Mouse (Mus musculus) heart, postnatal 0 days (tissue): ENCODE measurements around the gene Commd1. TPM values are rescaled to one million over a fixed set of nuclear protein-coding genes. Genes with fewer than 3 reads are reported as not detected.

ENCODE experiments used
- ATAC-seq: fragments of 200-750 bp; cut with Nextera tagmentation; 2 replicates; pipeline ENCODE4 v1.8.0; 2017; ENCODE audit warnings: low read depth, moderate number of reproducible peaks, moderate library complexity; ENCODE audit not compliant: insufficient read depth
- DNase-seq: peaks from one replicate; pipeline ENCODE4 v3.0.0-alpha.2; 2016; ENCODE audit warnings: low spot score
- H3K27ac ChIP-seq: fragments of 300-500 bp; sonication (generic); 2 replicates; pipeline ENCODE4 v1.5.1; 2014; ENCODE audit warnings: low read depth, mild to moderate bottlenecking
- H3K27me3 ChIP-seq: fragments of 300-500 bp; sonication (generic); 2 replicates; pipeline ENCODE4 v1.6.1; 2014; ENCODE audit warnings: low read length, mixed read lengths; ENCODE audit not compliant: control insufficient read depth, insufficient read depth
- H3K36me3 ChIP-seq: fragments of 300-500 bp; sonication (generic); replicated peaks from 2 replicates; pipeline ENCODE4 v1.6.1; 2014; ENCODE audit warnings: low read length, mixed read lengths; ENCODE audit not compliant: control insufficient read depth, insufficient read depth
- H3K4me1 ChIP-seq: fragments of 300-500 bp; sonication (generic); 2 replicates; pipeline ENCODE4 v1.6.1; 2014; ENCODE audit warnings: antibody characterized with exemption; ENCODE audit not compliant: control insufficient read depth, insufficient read depth
- H3K4me2 ChIP-seq: fragments of 300-500 bp; sonication (generic); 2 replicates; pipeline ENCODE4 v1.6.1; 2014; ENCODE audit warnings: low read depth, mild to moderate bottlenecking, low read length, moderate library complexity
- H3K4me3 ChIP-seq: fragments of 300-500 bp; sonication (generic); 2 replicates; pipeline ENCODE4 v1.5.1; 2014; ENCODE audit warnings: low read depth, low read length
- H3K9ac ChIP-seq: fragments of 300-500 bp; sonication (generic); replicated peaks from 2 replicates; pipeline ENCODE4 v1.6.1; 2014; ENCODE audit warnings: low read depth, low read length, mixed read lengths
- H3K9me3 ChIP-seq: fragments of 300-500 bp; sonication (generic); replicated peaks from 2 replicates; pipeline ENCODE4 v1.6.1; 2016; ENCODE audit warnings: low read length; ENCODE audit not compliant: control insufficient read depth
- CTCF ChIP-seq: IDR thresholded peaks from 2 replicates; pipeline ENCODE4 v1.5.1; 2016; ENCODE audit warnings: antibody characterized with exemption, control low read depth, low read depth
- EP300 ChIP-seq: IDR thresholded peaks from 2 replicates; pipeline ENCODE4 v1.6.1; 2016; ENCODE audit warnings: antibody characterized with exemption, low read depth
- WGBS: fragments of 180-500 bp; shearing (Covaris S2); extraction: QIAGEN DNeasy Blood & Tissue Kit; methylation state at CpG from one replicate; pipeline ENCODE4 v1.1.7; 2014; 5-methylcytosine and 5-hydroxymethylcytosine counted together
- polyA plus RNA-seq: library from polyadenylated mRNA; unstranded; fragments of >200 nt; fragmentation: Nextera tagmentation; extraction: Ambion mirVana; gene quantifications from 2 replicates; pipeline ENCODE4 v1.2.1, GENCODE M21; 2015
- total RNA-seq: library from RNA; depleted of rRNA; stranded (reverse); fragments of >200 nt; gene quantifications from 2 replicates; pipeline ENCODE4 v1.2.3, GENCODE M21; 2014; ENCODE audit warnings: low replicate concordance

Commd1 gene
- total and polyA plus RNA-seq, 2 experiments from 2014 or later: 43.5 to 376 TPM

DNA sequence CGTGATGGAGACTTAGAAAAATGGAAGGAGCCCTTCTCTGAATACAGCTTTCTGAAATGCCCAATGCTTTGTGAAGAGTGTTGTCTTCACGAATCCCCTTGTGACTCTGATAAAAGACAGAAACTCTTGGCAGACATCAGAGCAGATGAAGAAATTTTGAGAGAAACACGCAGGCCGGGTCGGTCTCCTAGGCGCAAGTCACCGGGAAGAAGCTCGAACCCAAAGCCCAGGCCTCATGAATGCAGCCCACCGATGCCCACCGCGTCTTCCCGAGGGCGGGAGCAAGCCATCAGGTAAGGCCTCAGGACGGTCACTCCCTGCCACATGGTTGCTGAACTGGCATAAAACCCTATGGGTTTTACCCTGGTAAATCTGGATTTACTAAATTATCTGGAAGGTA, 38.7 kb upstream of the Commd1 start:
- Histone ChIP-seq H3K9ac (no peak overlapping the region), H3K4me3 (no peak overlapping the region), H3K27me3 (no peaks in the 10 kb centered on the region), H3K4me2 (no peak overlapping the region), H3K36me3 (no peaks in the 10 kb centered on the region), H3K9me3 (0 out of 2 replicates have a peak, but pooled peaks cover 3% of the 10 kb centered on the region), H3K4me1 (no peaks in the 10 kb centered on the region), H3K27ac (no peak overlapping the region)
- ATAC-seq (no peak), DNase-seq (no peak)
- 88% methylated on average over 14 of the region's 14 CpGs for WGBS
- no peak for TF ChIP-seq EP300
- no peak for TF ChIP-seq CTCF

DNA sequence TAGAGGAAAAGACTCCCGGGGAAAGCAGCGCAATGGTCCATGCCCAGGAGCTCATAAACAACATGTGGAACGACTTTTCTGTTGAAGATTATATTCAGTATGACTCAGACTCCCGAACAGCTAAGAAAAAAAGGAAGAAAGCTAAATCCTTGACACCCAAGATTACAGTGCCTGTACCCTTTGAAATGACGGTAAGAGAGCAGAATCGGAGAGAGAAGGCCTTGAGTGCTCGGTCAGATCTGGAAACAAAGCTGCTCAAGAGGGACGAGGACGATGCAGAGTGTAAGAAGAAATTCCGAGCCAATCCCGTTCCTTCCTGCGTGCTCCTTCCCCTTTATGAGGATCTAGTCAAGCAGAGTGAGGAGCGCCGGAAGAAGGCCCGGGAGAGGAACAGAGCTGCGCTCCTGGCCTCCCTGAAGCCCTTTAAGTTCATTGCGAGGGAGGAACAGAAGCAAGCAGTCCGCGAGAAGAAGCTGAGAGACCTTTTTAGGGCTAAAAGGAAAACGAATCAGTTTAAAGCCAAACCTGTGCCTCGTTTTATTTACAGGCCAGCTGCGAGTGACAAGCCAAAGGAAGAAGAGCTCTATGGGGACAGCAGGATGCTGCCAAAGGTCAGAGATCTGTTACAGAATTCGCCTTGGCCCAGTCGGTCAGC, 38.1 kb upstream of the Commd1 start:
- TF ChIP-seq CTCF: no peak
- TF ChIP-seq EP300: no peak
- no peak for DNase-seq
- 0 out of 2 replicates have a peak, but pooled peaks cover 3% of the 10 kb centered on the region for H3K9me3 ChIP-seq
- WGBS: 67% methylated on average over 24 of the region's 24 CpGs
- no peak for ATAC-seq
- no peak overlapping the region for H3K27ac ChIP-seq
- H3K4me1 ChIP-seq: no peaks in the 10 kb centered on the region
- H3K4me2 ChIP-seq: no peak overlapping the region
- H3K4me3 ChIP-seq: no peak overlapping the region
- no peaks in the 10 kb centered on the region for H3K36me3 ChIP-seq
- no peaks in the 10 kb centered on the region for H3K27me3 ChIP-seq
- H3K9ac ChIP-seq: no peak overlapping the region

DNA sequence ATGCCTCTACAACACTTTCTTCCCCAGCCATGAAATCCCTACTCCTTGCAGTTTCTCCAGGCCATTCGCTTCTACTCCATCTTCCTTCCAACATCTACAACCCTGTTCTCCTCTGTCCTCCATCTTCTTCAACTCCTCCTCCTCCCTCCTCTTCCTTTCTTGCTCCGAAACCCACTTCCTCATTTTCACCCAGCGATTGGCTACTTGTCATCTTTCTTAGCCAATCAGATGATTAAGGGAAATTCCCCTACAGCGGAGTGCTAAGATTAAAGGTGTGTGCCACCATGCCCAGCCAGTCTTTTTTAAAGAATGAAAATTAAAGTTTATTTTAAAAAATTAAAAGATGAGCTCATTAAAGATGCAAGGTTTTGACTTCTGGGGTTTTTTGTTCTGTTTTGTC, 35.8 kb upstream of the Commd1 start:
- Histone ChIP-seq H3K4me1 (no peaks in the 10 kb centered on the region), H3K27ac (no peak overlapping the region), H3K36me3 (no peaks in the 10 kb centered on the region), H3K9me3 (0 out of 2 replicates have a peak, but pooled peaks cover 3% of the 10 kb centered on the region), H3K4me2 (no peak overlapping the region), H3K27me3 (no peaks in the 10 kb centered on the region), H3K4me3 (no peak overlapping the region), H3K9ac (no peak overlapping the region)
- DNase-seq: no peak
- no peak for TF ChIP-seq CTCF
- no peak for TF ChIP-seq EP300
- 85% methylated on average over 4 of the region's 4 CpGs for WGBS
- no peak for ATAC-seq

DNA sequence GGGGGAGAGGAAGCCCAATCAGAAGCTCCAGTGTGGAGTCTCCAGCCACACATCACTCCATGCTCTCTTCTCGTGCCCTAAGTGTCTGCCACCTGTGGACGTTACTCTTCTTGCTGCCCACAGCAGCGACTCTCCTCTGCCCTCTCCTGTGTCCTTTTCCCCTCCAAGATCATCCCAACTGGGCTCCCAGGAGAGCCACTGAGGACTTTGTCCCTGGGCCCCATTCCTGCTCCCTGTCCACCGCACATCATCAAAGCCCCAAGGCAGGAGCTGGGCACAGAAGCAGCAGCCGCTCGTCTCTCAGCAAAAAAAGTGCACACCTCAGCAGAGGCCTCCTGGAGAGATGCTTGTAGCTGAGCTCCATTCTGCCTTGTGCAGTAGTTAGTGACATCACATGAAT, 32.8 kb upstream of the Commd1 start:
- H3K4me3 ChIP-seq: no peak overlapping the region
- 0 out of 2 replicates have a peak, but pooled peaks cover 3% of the 10 kb centered on the region for H3K9me3 ChIP-seq
- H3K4me2 ChIP-seq: no peak overlapping the region
- H3K27ac ChIP-seq: no peak overlapping the region
- WGBS: 71% methylated on average over 6 of the region's 6 CpGs
- no peaks in the 10 kb centered on the region for H3K27me3 ChIP-seq
- H3K36me3 ChIP-seq: no peaks in the 10 kb centered on the region
- no peaks in the 10 kb centered on the region for H3K4me1 ChIP-seq
- H3K9ac ChIP-seq: no peak overlapping the region
- DNase-seq (no peak), ATAC-seq (no peak)
- TF ChIP-seq CTCF (no peak), EP300 (no peak)

DNA sequence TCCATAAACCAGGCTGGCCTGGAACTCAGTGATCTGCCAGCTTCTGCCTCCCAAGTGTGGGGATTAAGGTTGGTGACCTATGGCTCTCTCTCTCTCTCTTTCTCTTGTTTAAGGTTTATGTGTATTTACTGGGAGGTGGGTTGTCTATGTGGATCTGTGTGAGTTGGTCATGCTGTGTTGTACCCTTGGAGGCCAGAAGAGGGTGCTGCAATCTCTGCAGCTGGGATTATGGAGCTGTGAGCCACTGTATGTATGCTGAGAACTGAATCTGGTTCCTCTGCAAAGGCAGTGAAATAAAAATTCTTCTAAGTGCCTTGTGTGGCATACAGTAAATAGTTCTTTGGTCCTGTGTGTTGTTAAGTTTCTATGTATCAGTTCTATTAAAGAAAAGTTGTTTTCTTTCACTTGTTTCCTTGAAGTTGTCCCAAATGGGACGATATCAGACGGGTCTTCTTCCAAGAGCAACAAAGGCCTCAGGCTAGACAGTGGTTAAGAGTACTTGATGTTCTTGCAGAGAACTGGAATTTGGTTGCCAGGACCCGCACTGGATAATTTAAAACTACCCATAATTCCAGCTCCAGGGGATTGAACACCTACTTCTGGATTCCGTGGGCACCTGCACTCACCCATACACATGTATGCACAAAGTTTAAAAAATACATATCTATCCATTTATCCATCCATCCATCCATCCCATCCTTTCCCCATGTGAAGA, 31.6 kb upstream of the Commd1 start:
- Histone ChIP-seq H3K27ac (no peak overlapping the region), H3K9ac (no peak overlapping the region), H3K4me3 (no peak overlapping the region), H3K27me3 (no peaks in the 10 kb centered on the region), H3K36me3 (no peaks in the 10 kb centered on the region), H3K4me1 (no peaks in the 10 kb centered on the region), H3K4me2 (no peak overlapping the region), H3K9me3 (0 out of 2 replicates have a peak, but pooled peaks cover 3% of the 10 kb centered on the region)
- ATAC-seq: no peak
- TF ChIP-seq EP300 (no peak), CTCF (peak; percentile 31)
- DNase-seq: no peak
- 85% methylated on average over 4 of the region's 4 CpGs for WGBS
